Mouse (Mus musculus) liver, embryonic 14.5 days (tissue): Measurements from ENCODE around the gene Cd93.

Source experiments
- CTCF ChIP-seq: IDR thresholded peaks from 2 replicates; pipeline ENCODE4 v1.5.1; 2016; ENCODE audit warnings: antibody characterized with exemption, low read depth, control low read depth
- EP300 ChIP-seq: IDR thresholded peaks from 2 replicates; pipeline ENCODE4 v1.6.1; 2016; ENCODE audit warnings: antibody characterized with exemption, low read depth

- no peak for TF ChIP-seq EP300
- no peak for TF ChIP-seq CTCF
Observed at GRCm38 (mm10) chr2:148455341-148455740, 12.0 kb upstream of the Cd93 start.
